Mouse (Mus musculus): ENCODE results near the gene Shmt1.

GRCm38 (mm10) chr11:60796342-60796741 lies 15.2 kb downstream of the Shmt1 start:
- TF ChIP-seq CTCF (IDR thresholded peaks at IDR 0.05; ENCODE audit: low read depth): no peak
- TF ChIP-seq EP300 (IDR thresholded peaks at IDR 0.05; ENCODE audit: low read depth): no peak
